Mouse (Mus musculus): ENCODE data around the gene Apobec2. TPM values are rescaled to one million over a fixed set of nuclear protein-coding genes. Genes with fewer than 3 reads are reported as not detected.
A peak's percentile ranks its signal among the peaks of the same experiment; 100 is the strongest.

The Apobec2 gene
- total RNA-seq, 2 experiments from 2014 or later: not detected

GRCm38 (mm10) chr17:48442745-48443457 is 10.2 kb upstream of the Apobec2 start:
- no peak for ATAC-seq (replicated peaks; ENCODE audit: poor library complexity)

- ATAC-seq (replicated peaks; ENCODE audit: poor library complexity): no peak
Observed at GRCm38 (mm10) chr17:48437421-48437911, 4.7 kb upstream of the Apobec2 start.

- ATAC-seq (replicated peaks; ENCODE audit: poor library complexity): no peak
Observed at GRCm38 (mm10) chr17:48436487-48436886, 3.8 kb upstream of the Apobec2 start.

GRCm38 (mm10) chr17:48434479-48434878 is 1.7 kb upstream of the Apobec2 start:
- no peak for ATAC-seq (replicated peaks; ENCODE audit: poor library complexity)

GRCm38 (mm10) chr17:48433689-48434330 is 1.1 kb upstream of the Apobec2 start:
- peak; percentile 59 for ATAC-seq (replicated peaks; ENCODE audit: poor library complexity)

GRCm38 (mm10) chr17:48433006-48433655 is 401 bp upstream of the Apobec2 start:
- no peak for ATAC-seq (replicated peaks; ENCODE audit: poor library complexity)

GRCm38 (mm10) chr17:48431054-48431453 is 1.7 kb downstream of the Apobec2 start:
- ATAC-seq (replicated peaks; ENCODE audit: poor library complexity): no peak

- no peak for ATAC-seq (replicated peaks; ENCODE audit: poor library complexity)
Observed at GRCm38 (mm10) chr17:48430394-48430793, 2.3 kb downstream of the Apobec2 start.

GRCm38 (mm10) chr17:48427852-48428530 is 4.7 kb downstream of the Apobec2 start:
- peak; percentile 35 for ATAC-seq (replicated peaks; ENCODE audit: poor library complexity)

GRCm38 (mm10) chr17:48426991-48427750 is 5.6 kb downstream of the Apobec2 start:
- no peak for ATAC-seq (replicated peaks; ENCODE audit: poor library complexity)

GRCm38 (mm10) chr17:48425823-48426612 is 6.7 kb downstream of the Apobec2 start:
- ATAC-seq (replicated peaks; ENCODE audit: poor library complexity): peak; percentile 85

GRCm38 (mm10) chr17:48424237-48424636 is 8.5 kb downstream of the Apobec2 start:
- ATAC-seq (replicated peaks; ENCODE audit: poor library complexity): no peak

- ATAC-seq (replicated peaks; ENCODE audit: poor library complexity): no peak
Observed at GRCm38 (mm10) chr17:48419571-48419970, 13.2 kb downstream of the Apobec2 start.

GRCm38 (mm10) chr17:48418781-48419180 is 13.9 kb downstream of the Apobec2 start:
- ATAC-seq (replicated peaks; ENCODE audit: poor library complexity): no peak

GRCm38 (mm10) chr17:48418174-48418573 is 14.6 kb downstream of the Apobec2 start:
- ATAC-seq (replicated peaks; ENCODE audit: poor library complexity): peak; percentile 75

GRCm38 (mm10) chr17:48417521-48417920 is 15.2 kb downstream of the Apobec2 start:
- ATAC-seq (replicated peaks; ENCODE audit: poor library complexity): peak; percentile 47

GRCm38 (mm10) chr17:48416425-48417195 is 16.1 kb downstream of the Apobec2 start:
- peak; percentile 81 for ATAC-seq (replicated peaks; ENCODE audit: poor library complexity)

- no peak for ATAC-seq (replicated peaks; ENCODE audit: poor library complexity)
Observed at GRCm38 (mm10) chr17:48416011-48416410, 16.7 kb downstream of the Apobec2 start.

GRCm38 (mm10) chr17:48411241-48411640 is 21.5 kb downstream of the Apobec2 start:
- ATAC-seq (replicated peaks; ENCODE audit: poor library complexity): no peak
